Mouse (Mus musculus) adrenal gland, postnatal 25 days (tissue): ENCODE results near the gene Gprc5c. TPM values are rescaled to one million over a fixed set of nuclear protein-coding genes. Genes with fewer than 3 reads are reported as not detected.
A peak's percentile ranks its signal among the peaks of the same experiment; 100 is the strongest.

Experiments used
- DNase-seq: peaks from one replicate; pipeline ENCODE4 v3.0.0; 2021; ENCODE audit warnings: mixed read lengths
- total RNA-seq: library from RNA; stranded (reverse); gene quantifications from 2 replicates; pipeline ENCODE4 v1.2.3, GENCODE M21; 2021

Gprc5c gene
- total RNA-seq, 1 experiment from 2014 or later: 13.9 TPM

GRCm38 (mm10) chr11:114867361-114868235 is 16.6 kb downstream of the Gprc5c start:
- no peak for DNase-seq

GRCm38 (mm10) chr11:114868280-114868679 is 17.3 kb downstream of the Gprc5c start:
- DNase-seq: no peak

- DNase-seq: no peak
These were observed 18.8 kb downstream of the Gprc5c start for GRCm38 (mm10) chr11:114869787-114870186.

- DNase-seq: no peak
These were observed 20.6 kb downstream of the Gprc5c start for GRCm38 (mm10) chr11:114871540-114871939.

GRCm38 (mm10) chr11:114873022-114873817 is 22.3 kb downstream of the Gprc5c start:
- no peak for DNase-seq

GRCm38 (mm10) chr11:114874226-114875145 is 23.5 kb downstream of the Gprc5c start:
- DNase-seq: no peak

- DNase-seq: no peak
These were observed 24.4 kb downstream of the Gprc5c start for GRCm38 (mm10) chr11:114875301-114875801.

GRCm38 (mm10) chr11:114876176-114876575 is 25.2 kb downstream of the Gprc5c start:
- DNase-seq: no peak

- DNase-seq: no peak
These were observed 25.7 kb downstream of the Gprc5c start for GRCm38 (mm10) chr11:114876621-114877020.

- peak; percentile 39 for DNase-seq
These were observed 26.2 kb downstream of the Gprc5c start for GRCm38 (mm10) chr11:114877145-114877544.

- DNase-seq: no peak
These were observed 28.7 kb downstream of the Gprc5c start for GRCm38 (mm10) chr11:114879666-114880065.

GRCm38 (mm10) chr11:114880185-114880584 is 29.2 kb downstream of the Gprc5c start:
- no peak for DNase-seq

GRCm38 (mm10) chr11:114880589-114880988 is 29.6 kb downstream of the Gprc5c start:
- DNase-seq: no peak

GRCm38 (mm10) chr11:114883251-114883789 is 32.4 kb downstream of the Gprc5c start:
- DNase-seq: no peak

- DNase-seq: no peak
These were observed 33.6 kb downstream of the Gprc5c start for GRCm38 (mm10) chr11:114884380-114885100.

GRCm38 (mm10) chr11:114889991-114890518 is 39.1 kb downstream of the Gprc5c start, which contains the start of gene Cd300a:
Gene Cd300a (plus strand): TSS chr11:114890041.
- no peak for DNase-seq

- no peak for DNase-seq
These were observed 39.6 kb downstream of the Gprc5c start for GRCm38 (mm10) chr11:114890542-114890941.

GRCm38 (mm10) chr11:114896085-114896484 is 45.1 kb downstream of the Gprc5c start:
- DNase-seq: no peak

GRCm38 (mm10) chr11:114898026-114898425 is 47.1 kb downstream of the Gprc5c start:
- no peak for DNase-seq

- no peak for DNase-seq
These were observed 52.3 kb downstream of the Gprc5c start for GRCm38 (mm10) chr11:114903224-114903623.
